Mouse (Mus musculus): ENCODE data around the gene Chd6. TPM values are rescaled to one million over a fixed set of nuclear protein-coding genes. Genes with fewer than 3 reads are reported as not detected.

The Chd6 gene
- total RNA-seq, 2 experiments from 2014 or later, result 64.1 to 65.6 TPM

GRCm38 (mm10) chr2:160942443-160942842 is 166.4 kb downstream of the Chd6 start:
- no peak for DNase-seq (ENCODE audit: low spot score)
- intact Hi-C loops (cut with DNase I), result loop anchor here (5.0 kb wide), 1 partner anchor 345 kb away; no protein-coding TSS in a partner anchor

GRCm38 (mm10) chr2:160940930-160941709 is 167.8 kb downstream of the Chd6 start:
- peak; percentile 10 for DNase-seq (ENCODE audit: low spot score)
- intact Hi-C loops (cut with DNase I), result loop anchor here (5.0 kb wide), 1 partner anchor 344 kb away; no protein-coding TSS in a partner anchor

GRCm38 (mm10) chr2:160934451-160934850 is 174.4 kb downstream of the Chd6 start:
- intact Hi-C loops (cut with DNase I), result no loop called here
- DNase-seq (ENCODE audit: low spot score), result no peak

GRCm38 (mm10) chr2:160933890-160934289 is 175.0 kb downstream of the Chd6 start:
- intact Hi-C loops (cut with DNase I), result no loop called here
- DNase-seq (ENCODE audit: low spot score), result no peak

GRCm38 (mm10) chr2:160932981-160933380 is 175.9 kb downstream of the Chd6 start:
- peak; percentile 8 for DNase-seq (ENCODE audit: low spot score)
- intact Hi-C loops (cut with DNase I), result no loop called here

GRCm38 (mm10) chr2:160932325-160932724 is 176.6 kb downstream of the Chd6 start:
- peak; percentile 31 for DNase-seq (ENCODE audit: low spot score)
- intact Hi-C loops (cut with DNase I), result no loop called here

GRCm38 (mm10) chr2:160931378-160931777 is 177.5 kb downstream of the Chd6 start:
- intact Hi-C loops (cut with DNase I), result no loop called here
- no peak for DNase-seq (ENCODE audit: low spot score)

- peak; percentile 8 for DNase-seq (ENCODE audit: low spot score)
- intact Hi-C loops (cut with DNase I), result no loop called here
These were observed 183.7 kb downstream of the Chd6 start for GRCm38 (mm10) chr2:160925203-160925602.

GRCm38 (mm10) chr2:160921285-160921684 is 187.6 kb downstream of the Chd6 start:
- intact Hi-C loops (cut with DNase I), result no loop called here
- DNase-seq (ENCODE audit: low spot score), result no peak

GRCm38 (mm10) chr2:160918930-160919215 is 190.0 kb downstream of the Chd6 start:
- intact Hi-C loops (cut with DNase I), result no loop called here
- DNase-seq (ENCODE audit: low spot score), result no peak

GRCm38 (mm10) chr2:160918154-160918929 is 190.5 kb downstream of the Chd6 start:
- intact Hi-C loops (cut with DNase I), result no loop called here
- DNase-seq (ENCODE audit: low spot score), result no peak

GRCm38 (mm10) chr2:160917313-160917712 is 191.6 kb downstream of the Chd6 start:
- intact Hi-C loops (cut with DNase I), result no loop called here
- no peak for DNase-seq (ENCODE audit: low spot score)

GRCm38 (mm10) chr2:160916714-160917113 is 192.2 kb downstream of the Chd6 start:
- intact Hi-C loops (cut with DNase I), result no loop called here

GRCm38 (mm10) chr2:160915821-160916610 is 192.9 kb downstream of the Chd6 start:
- DNase-seq (ENCODE audit: low spot score), result no peak
- intact Hi-C loops (cut with DNase I), result no loop called here

More at GRCm38 (mm10) chr2:160916714-160917113, 192.2 kb downstream of the Chd6 start:
- DNase-seq (ENCODE audit: low spot score), result no peak

GRCm38 (mm10) chr2:160914656-160915055 is 194.2 kb downstream of the Chd6 start:
- intact Hi-C loops (cut with DNase I), result no loop called here
- no peak for DNase-seq (ENCODE audit: low spot score)

- DNase-seq (ENCODE audit: low spot score), result no peak
- intact Hi-C loops (cut with DNase I), result no loop called here
These were observed 196.6 kb downstream of the Chd6 start, which contains the start of gene Emilin3 for GRCm38 (mm10) chr2:160912231-160912671. TSS of gene Emilin3 (minus strand) at chr2:160912328.

- intact Hi-C loops (cut with DNase I), result no loop called here
- no peak for DNase-seq (ENCODE audit: low spot score)
These were observed 197.2 kb downstream of the Chd6 start for GRCm38 (mm10) chr2:160911558-160912201.

- no peak for DNase-seq (ENCODE audit: low spot score)
- intact Hi-C loops (cut with DNase I), result no loop called here
These were observed 198.2 kb downstream of the Chd6 start for GRCm38 (mm10) chr2:160910633-160911032.

GRCm38 (mm10) chr2:160908607-160909006 is 200.3 kb downstream of the Chd6 start:
- intact Hi-C loops (cut with DNase I), result no loop called here
- DNase-seq (ENCODE audit: low spot score), result no peak

GRCm38 (mm10) chr2:160906101-160906500 is 202.8 kb downstream of the Chd6 start:
- no peak for DNase-seq (ENCODE audit: low spot score)

More at GRCm38 (mm10) chr2:160906101-160906500, 202.8 kb downstream of the Chd6 start:
- intact Hi-C loops (cut with DNase I), result no loop called here

Data from heart, postnatal 25 days (tissue).